Mouse (Mus musculus) C3H10T1/2 (cell line): ENCODE data around the gene Cd300ld5. TPM values are rescaled to one million over a fixed set of nuclear protein-coding genes. Genes with fewer than 3 reads are reported as not detected.

Experiments
- polyA plus RNA-seq, 2 experiments: library from polyadenylated mRNA; unstranded; fragments of >200 nt; fragmentation: generic; extraction: Trizol; gene quantifications; one replicate each; pipeline ENCODE4 v1.2.1; 2012; ENCODE audit warnings: missing spikeins in 2 of 2

Cd300ld5 gene
- not detected for polyA plus RNA-seq

GRCm38 (mm10) chr11:115037669-115038068 lies at the start of gene Cd300ld5:
Gene Cd300ld5 (minus strand): TSS chr11:115037769.

DNA sequence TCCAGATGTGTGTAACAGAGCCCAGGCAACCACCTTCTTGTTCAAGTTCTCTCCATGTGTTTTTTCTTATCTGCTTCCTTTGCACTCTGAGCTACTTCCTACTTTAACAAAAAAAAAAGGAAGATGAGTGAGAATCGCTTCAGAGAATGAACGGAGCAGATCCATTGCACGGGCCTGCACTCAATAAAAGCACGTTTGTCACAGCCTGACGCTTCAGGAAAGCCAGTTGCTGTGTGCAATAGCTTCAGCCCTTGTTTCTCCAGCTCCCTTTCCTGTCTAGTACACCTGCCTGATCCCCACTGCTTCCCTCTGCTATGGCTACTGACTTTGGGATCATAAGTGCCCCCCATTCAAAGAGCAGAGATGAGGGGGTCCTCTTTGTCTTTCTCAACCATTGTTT lies 24.5 kb upstream of the Cd300ld5 start, which contains the start of gene Cd300e:
Cd300e (minus strand) TSS at position 101 of the 400 bp plus-strand sequence.

DNA sequence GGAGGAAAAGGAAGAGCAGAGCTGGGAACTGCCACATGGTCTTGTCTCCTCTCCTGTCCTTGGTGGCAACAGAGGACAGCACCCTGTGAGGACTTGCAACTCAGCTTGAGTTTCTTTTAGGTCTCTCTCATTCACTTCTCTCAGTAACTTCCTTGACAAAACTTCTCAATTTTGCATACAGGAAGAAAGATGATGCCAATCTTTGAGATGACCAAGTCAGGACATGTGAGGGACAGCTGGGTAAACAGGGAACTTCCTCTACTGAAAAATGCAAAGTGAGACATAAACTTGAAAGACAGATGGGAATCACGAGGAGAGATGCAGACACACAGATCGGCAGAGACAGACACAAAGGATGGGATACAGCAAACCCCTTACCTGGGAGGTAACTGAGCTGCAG lies 10.7 kb upstream of the Cd300ld5 start, which contains the start of gene Cd300ld3:
Cd300ld3 (minus strand) TSS at position 151 of the 400 bp plus-strand sequence.

GRCm38 (mm10) chr11:115026912-115027311 lies 10.7 kb downstream of the Cd300ld5 start, which contains the start of gene Cd300ld4:
Gene Cd300ld4 (minus strand): TSS chr11:115027012.

GRCm38 (mm10) chr11:115016093-115016492 lies 21.5 kb downstream of the Cd300ld5 start, which contains the start of gene Cd300ld2:
Gene Cd300ld2 (minus strand): TSS chr11:115016193.

DNA sequence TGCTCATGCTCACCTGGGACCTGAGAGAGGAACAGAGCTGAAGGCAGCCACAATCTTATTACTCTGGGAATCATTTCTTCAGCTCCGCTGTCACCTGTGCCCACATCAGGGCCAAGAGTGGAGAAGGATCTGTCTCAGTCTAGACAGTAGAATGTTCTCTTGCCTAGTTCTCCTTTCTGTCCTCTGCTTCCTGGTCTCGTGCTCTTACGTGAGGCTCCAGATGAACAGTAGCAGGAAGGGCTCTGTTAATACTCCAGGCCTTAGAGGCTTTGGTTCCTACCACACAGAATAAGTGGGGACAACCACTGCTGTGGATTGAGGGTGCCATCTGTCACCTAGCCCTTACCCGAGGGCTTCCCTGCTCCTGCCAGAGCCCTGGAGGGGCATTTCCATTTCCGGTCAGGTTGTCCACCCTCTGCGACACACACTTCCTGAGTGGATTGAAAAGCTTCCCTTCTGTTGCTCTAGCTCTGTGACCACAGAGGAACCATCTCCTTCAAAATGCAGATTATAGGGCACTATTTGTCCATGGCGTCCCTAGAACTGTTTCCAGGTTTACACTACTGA lies 36.0 kb downstream of the Cd300ld5 start, which contains the start of gene Cd300c2:
Cd300c2 (minus strand) TSS at position 407 of the 567 bp plus-strand sequence.

DNA sequence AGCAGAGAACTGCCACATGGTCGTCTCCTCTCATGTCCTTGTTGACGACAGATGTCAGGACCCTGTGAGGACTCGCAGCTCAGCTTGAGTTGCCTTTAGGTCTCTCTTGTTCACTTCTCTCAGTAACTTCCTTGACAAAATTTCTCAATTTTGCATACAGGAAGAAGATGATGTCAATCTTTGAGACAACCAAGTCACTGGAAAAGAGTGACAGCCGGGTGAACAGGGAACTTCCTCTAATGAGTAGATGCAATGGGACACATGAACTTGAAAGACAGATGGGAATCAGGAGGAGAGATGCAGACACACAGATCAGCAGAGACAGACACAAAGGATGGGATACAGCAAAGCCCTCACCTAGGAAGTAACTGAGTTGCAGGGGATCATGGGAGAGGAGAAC lies 47.8 kb downstream of the Cd300ld5 start, which contains the start of gene Cd300ld:
Cd300ld (minus strand) TSS at position 130 of the 400 bp plus-strand sequence.

Other genes with a start within 250 kb of the Cd300ld5 start
- gene Btbd17, start 241.8 kb downstream of the Cd300ld5 start, polyA plus RNA-seq = under 1 TPM in 1 of 2 experiments, not detected in 1; 0.70 TPM
- not detected for gene Gpr142, start 238.8 kb downstream of the Cd300ld5 start, polyA plus RNA-seq
- not detected for gene Gprc5c, start 186.6 kb downstream of the Cd300ld5 start, polyA plus RNA-seq
- not detected for gene Cd300a, start 147.7 kb downstream of the Cd300ld5 start, polyA plus RNA-seq
- gene Cd300lb, start 103.4 kb downstream of the Cd300ld5 start, polyA plus RNA-seq = under 1 TPM; 0.04 to 0.23 TPM
- not detected for gene Cd300c, start 68.6 kb downstream of the Cd300ld5 start, polyA plus RNA-seq
- not detected for gene Cd300ld, start 47.8 kb downstream of the Cd300ld5 start, polyA plus RNA-seq
- gene Cd300c2, start 35.9 kb downstream of the Cd300ld5 start, polyA plus RNA-seq = not detected
- not detected for gene Cd300ld2, start 21.6 kb downstream of the Cd300ld5 start, polyA plus RNA-seq
- not detected for gene Cd300ld4, start 10.8 kb downstream of the Cd300ld5 start, polyA plus RNA-seq
- not detected for gene Cd300ld3, start 10.6 kb upstream of the Cd300ld5 start, polyA plus RNA-seq
- not detected for gene Cd300e, start 24.4 kb upstream of the Cd300ld5 start, polyA plus RNA-seq
- under 1 TPM; 0.01 to 0.07 TPM for gene Rab37, start 53.7 kb upstream of the Cd300ld5 start, polyA plus RNA-seq
- not detected for gene Cd300lf, start 96.2 kb upstream of the Cd300ld5 start, polyA plus RNA-seq
- 10 to 100 TPM; 13.5 to 58.4 TPM for gene Slc9a3r1, start 125.6 kb upstream of the Cd300ld5 start, polyA plus RNA-seq
- 1 to 10 TPM; 3.2 to 9.7 TPM for gene Tmem104, start 149.7 kb upstream of the Cd300ld5 start, polyA plus RNA-seq
- gene Nat9, start 150.1 kb upstream of the Cd300ld5 start, polyA plus RNA-seq = 10 to 100 TPM; 19.1 to 27.4 TPM
- gene Grin2c, start 229.5 kb upstream of the Cd300ld5 start, polyA plus RNA-seq = not detected
- 10 to 100 TPM; 15.6 to 23.1 TPM for gene Fdxr, start 239.3 kb upstream of the Cd300ld5 start, polyA plus RNA-seq